Mouse (Mus musculus): Measurements from ENCODE around the gene Ankrd53. TPM values are rescaled to one million over a fixed set of nuclear protein-coding genes. Genes with fewer than 3 reads are reported as not detected.

Ankrd53 gene
- polyA plus RNA-seq, 1 experiment from 2014 or later = 0.12 TPM

DNA sequence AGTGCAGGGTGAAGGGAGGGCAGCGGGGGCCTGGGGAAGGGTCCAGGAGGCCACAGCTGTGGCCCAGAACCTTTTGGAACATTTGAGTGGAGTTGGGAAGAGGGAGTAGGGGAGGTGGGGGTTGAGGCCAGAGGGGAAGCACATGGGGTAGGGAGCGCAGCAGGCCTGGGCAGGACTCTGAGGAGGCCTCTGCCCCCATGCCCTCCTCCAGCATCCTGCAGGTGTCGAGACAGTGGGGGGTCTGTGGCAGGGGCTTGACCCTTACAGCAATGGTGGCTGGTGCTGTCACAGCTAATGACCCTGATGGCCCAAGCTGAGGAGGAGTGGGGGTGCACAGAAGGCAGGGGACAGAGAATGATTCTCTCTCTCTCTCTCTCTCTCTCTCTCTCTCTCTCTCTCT, 13.2 kb upstream of the Ankrd53 start:
- H3K4me1 ChIP-seq (replicated peaks; ENCODE audit: control insufficient read depth, insufficient read depth, low read length) = no peaks in the 10 kb centered on the region; the same call in 1 of the 2 replicates
- no peaks in the 10 kb centered on the region for H3K27me3 ChIP-seq (ENCODE audit: control insufficient read depth, insufficient read depth, low read length)
- no peak overlapping the region for H3K27ac ChIP-seq (ENCODE audit: low read depth, low read length)
- no peak overlapping the region for H3K9ac ChIP-seq (ENCODE audit: low read depth, low read length)
- no peak overlapping the region for H3K4me3 ChIP-seq (ENCODE audit: low read depth, low read length)
- WGBS = 45% methylated on average over 3 of the region's 3 CpGs
- ATAC-seq (ENCODE audit: low FRiP score) (no peak), DNase-seq (ENCODE audit: low spot score) (no peak)
- H3K4me2 ChIP-seq (replicated peaks; ENCODE audit: low read depth, low read length) = no peak overlapping the region
- H3K9me3 ChIP-seq (ENCODE audit: control insufficient read depth, low read length) = no peaks in the 10 kb centered on the region
- H3K36me3 ChIP-seq (ENCODE audit: control insufficient read depth, insufficient read depth, low read length) = no peaks in the 10 kb centered on the region

DNA sequence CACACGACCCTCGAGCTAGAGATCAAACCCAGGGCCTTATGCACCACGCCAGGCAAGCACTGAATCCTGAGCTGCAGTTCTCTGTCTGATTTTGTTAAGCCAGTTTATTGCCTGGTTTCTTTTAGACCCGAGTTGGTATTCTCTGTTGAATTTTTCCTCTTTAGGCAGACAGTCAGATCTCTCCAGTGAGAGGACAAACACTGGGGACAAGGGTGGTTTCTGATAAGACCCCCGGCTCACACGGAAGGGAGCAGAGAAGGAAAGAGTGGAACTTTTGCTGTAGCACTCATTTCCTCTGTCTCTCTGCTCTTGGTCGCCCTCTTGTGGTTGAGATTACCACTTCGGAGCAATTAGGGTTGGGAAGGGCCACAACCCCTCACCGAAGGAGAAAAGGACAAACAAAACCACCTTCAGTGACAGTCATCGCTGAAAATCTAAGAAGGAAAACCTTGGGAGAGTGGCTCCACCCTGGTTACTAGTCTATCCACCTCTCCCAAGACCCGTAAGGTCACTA, 12.2 kb upstream of the Ankrd53 start:
- ATAC-seq (ENCODE audit: low FRiP score) (no peak), DNase-seq (ENCODE audit: low spot score) (peak; percentile 87)
- Histone ChIP-seq H3K9ac (ENCODE audit: low read depth, low read length) (no peak overlapping the region), H3K4me1 (replicated peaks; ENCODE audit: control insufficient read depth, insufficient read depth, low read length) (no peaks in the 10 kb centered on the region; the same call in 1 of the 2 replicates), H3K27me3 (ENCODE audit: control insufficient read depth, insufficient read depth, low read length) (no peaks in the 10 kb centered on the region), H3K4me3 (ENCODE audit: low read depth, low read length) (no peak overlapping the region), H3K27ac (ENCODE audit: low read depth, low read length) (no peak overlapping the region), H3K9me3 (ENCODE audit: control insufficient read depth, low read length) (no peaks in the 10 kb centered on the region), H3K4me2 (replicated peaks; ENCODE audit: low read depth, low read length) (no peak overlapping the region), H3K36me3 (ENCODE audit: control insufficient read depth, insufficient read depth, low read length) (no peaks in the 10 kb centered on the region)
- WGBS = 9% methylated on average over 11 of the region's 11 CpGs

DNA sequence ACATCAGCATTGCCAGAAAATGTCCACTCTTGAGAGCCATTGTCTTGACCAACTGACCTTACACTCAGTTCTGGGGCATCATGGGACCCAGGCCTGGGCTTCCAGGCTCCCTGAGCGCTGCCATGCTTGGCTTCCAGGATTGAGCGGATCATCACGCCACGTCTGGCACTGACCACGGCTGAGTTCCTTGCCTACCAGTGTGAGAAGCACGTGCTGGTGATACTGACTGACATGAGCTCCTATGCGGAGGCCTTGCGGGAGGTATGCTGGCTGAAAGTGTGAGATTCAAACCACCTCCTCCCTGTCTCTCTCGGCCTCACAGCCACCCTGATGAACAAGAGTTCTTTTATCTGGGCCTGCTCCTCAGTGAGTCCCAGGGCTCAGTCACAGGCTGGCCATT, 6.4 kb upstream of the Ankrd53 start:
- H3K4me3 ChIP-seq (ENCODE audit: low read depth, low read length) = no peak overlapping the region
- no peaks in the 10 kb centered on the region for H3K36me3 ChIP-seq (ENCODE audit: control insufficient read depth, insufficient read depth, low read length)
- no peak overlapping the region for H3K9ac ChIP-seq (ENCODE audit: low read depth, low read length)
- no peaks in the 10 kb centered on the region for H3K9me3 ChIP-seq (ENCODE audit: control insufficient read depth, low read length)
- no peak for ATAC-seq (ENCODE audit: low FRiP score)
- no peak for DNase-seq (ENCODE audit: low spot score)
- H3K4me2 ChIP-seq (replicated peaks; ENCODE audit: low read depth, low read length) = no peak overlapping the region
- H3K27ac ChIP-seq (ENCODE audit: low read depth, low read length) = no peak overlapping the region
- peaks cover 35% of the 10 kb centered on the region for H3K27me3 ChIP-seq (ENCODE audit: control insufficient read depth, insufficient read depth, low read length)
- WGBS = 78% methylated on average over 9 of the region's 9 CpGs
- H3K4me1 ChIP-seq (replicated peaks; ENCODE audit: control insufficient read depth, insufficient read depth, low read length) = no peaks in the 10 kb centered on the region

DNA sequence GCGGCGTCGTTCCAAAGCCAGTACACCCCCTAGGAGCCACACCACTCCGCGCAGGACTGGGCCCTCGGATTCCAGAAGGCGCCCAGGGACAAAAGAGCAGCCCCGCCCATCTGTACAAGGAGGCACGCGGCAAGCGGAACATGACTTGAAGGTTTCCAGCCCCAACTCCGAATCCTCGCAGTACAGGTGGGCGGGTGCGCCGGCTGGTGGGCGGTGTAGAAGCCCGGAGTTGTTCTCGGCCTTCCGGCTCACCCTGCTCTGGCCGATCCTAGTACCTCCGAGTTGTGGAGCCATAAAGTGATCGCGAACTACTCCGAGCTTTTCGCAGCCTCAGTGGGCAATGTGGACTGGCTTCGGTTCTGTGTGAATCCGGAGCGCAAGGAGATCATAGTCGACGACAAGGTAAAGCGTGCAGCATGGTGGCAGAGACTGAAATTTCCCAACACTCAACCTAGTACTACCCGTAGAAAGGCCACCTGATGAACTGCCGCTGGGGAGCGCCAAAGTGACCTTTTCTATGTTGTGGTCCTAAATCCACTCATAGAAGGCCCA, 512 bp downstream of the Ankrd53 start:
- no peak overlapping the region for H3K9ac ChIP-seq (ENCODE audit: low read depth, low read length)
- ATAC-seq (ENCODE audit: low FRiP score) (0 out of 2 replicates have a peak, but pooled peaks have one; percentile 25), DNase-seq (ENCODE audit: low spot score) (peak; percentile 39)
- H3K4me1 ChIP-seq (replicated peaks; ENCODE audit: control insufficient read depth, insufficient read depth, low read length) = peaks cover 2% of the 10 kb centered on the region; the same call in 1 of the 2 replicates
- H3K27me3 ChIP-seq (ENCODE audit: control insufficient read depth, insufficient read depth, low read length) = peaks cover 50% of the 10 kb centered on the region
- no peak overlapping the region for H3K27ac ChIP-seq (ENCODE audit: low read depth, low read length)
- H3K4me3 ChIP-seq (ENCODE audit: low read depth, low read length) = peak overlapping the region; percentile 17
- H3K9me3 ChIP-seq (ENCODE audit: control insufficient read depth, low read length) = no peaks in the 10 kb centered on the region
- peak overlapping the region; percentile 37 for H3K4me2 ChIP-seq (replicated peaks; ENCODE audit: low read depth, low read length)
- no peaks in the 10 kb centered on the region for H3K36me3 ChIP-seq (ENCODE audit: control insufficient read depth, insufficient read depth, low read length)
- 2% methylated on average over 35 of the region's 35 CpGs for WGBS

DNA sequence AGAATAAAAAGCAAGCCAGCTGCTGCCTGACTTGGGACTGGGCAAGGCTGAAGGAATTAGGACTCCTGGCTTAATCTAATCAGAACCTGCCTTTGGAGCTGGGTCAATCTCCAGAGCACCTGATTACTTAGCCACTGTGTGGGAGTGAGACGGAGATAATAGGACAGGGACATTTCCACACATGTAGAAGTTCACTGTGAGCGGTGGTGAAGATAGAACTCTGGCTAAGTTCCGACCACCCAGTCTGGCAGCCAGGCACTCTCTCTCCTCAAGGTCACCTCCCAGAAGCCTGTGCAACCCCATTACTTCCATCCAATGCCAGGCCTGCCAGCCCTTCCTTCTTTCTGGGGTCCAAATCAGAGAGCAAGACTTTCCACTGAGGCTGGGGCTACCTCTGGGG, 4.5 kb downstream of the Ankrd53 start:
- no peak for DNase-seq (ENCODE audit: low spot score)
- no peak for ATAC-seq (ENCODE audit: low FRiP score)
- 88% methylated on average over 3 of the region's 3 CpGs for WGBS

DNA sequence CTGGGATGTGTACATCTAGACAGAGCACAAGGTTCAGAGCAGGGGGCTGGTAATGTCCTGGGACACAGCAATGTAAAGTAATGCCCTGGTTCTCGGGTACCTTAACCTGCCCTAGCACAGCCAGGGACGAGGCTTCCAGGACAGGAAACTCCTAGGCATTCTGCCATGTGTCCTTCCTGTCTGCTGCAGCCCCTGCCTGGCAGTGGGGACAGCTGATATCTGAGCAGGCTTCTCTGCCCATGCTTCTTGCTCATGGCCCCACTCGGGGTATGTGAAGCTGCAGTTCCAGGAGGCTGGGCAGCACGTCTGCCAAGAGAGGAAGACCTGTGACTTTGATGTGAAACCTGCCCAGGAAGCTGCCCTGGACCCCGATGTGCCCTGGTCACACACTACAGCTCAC, 6.0 kb downstream of the Ankrd53 start:
- no peaks in the 10 kb centered on the region; the same call in 1 of the 2 replicates for H3K36me3 ChIP-seq (ENCODE audit: control insufficient read depth, insufficient read depth, low read length)
- no peak for DNase-seq (ENCODE audit: low spot score)
- no peaks in the 10 kb centered on the region for H3K9me3 ChIP-seq (ENCODE audit: control insufficient read depth, low read length)
- H3K27me3 ChIP-seq (ENCODE audit: control insufficient read depth, insufficient read depth, low read length) = peaks cover 7% of the 10 kb centered on the region
- ATAC-seq (ENCODE audit: low FRiP score) = no peak
- no peak overlapping the region for H3K4me2 ChIP-seq (replicated peaks; ENCODE audit: low read depth, low read length)
- no peak overlapping the region for H3K4me3 ChIP-seq (ENCODE audit: low read depth, low read length)
- WGBS = 93% methylated on average over 5 of the region's 5 CpGs
- H3K27ac ChIP-seq (ENCODE audit: low read depth, low read length) = no peak overlapping the region
- no peaks in the 10 kb centered on the region for H3K4me1 ChIP-seq (replicated peaks; ENCODE audit: control insufficient read depth, insufficient read depth, low read length)
- no peak overlapping the region for H3K9ac ChIP-seq (ENCODE audit: low read depth, low read length)

More for the DNA sequence above, 4.5 kb downstream of the Ankrd53 start:
- H3K4me1 ChIP-seq (replicated peaks; ENCODE audit: control insufficient read depth, insufficient read depth, low read length) = peaks cover 2% of the 10 kb centered on the region; the same call in 1 of the 2 replicates
- H3K4me2 ChIP-seq (replicated peaks; ENCODE audit: low read depth, low read length) = no peak overlapping the region
- no peaks in the 10 kb centered on the region for H3K9me3 ChIP-seq (ENCODE audit: control insufficient read depth, low read length)
- no peak overlapping the region for H3K27ac ChIP-seq (ENCODE audit: low read depth, low read length)
- H3K27me3 ChIP-seq (ENCODE audit: control insufficient read depth, insufficient read depth, low read length) = peaks cover 22% of the 10 kb centered on the region
- no peaks in the 10 kb centered on the region; the same call in 1 of the 2 replicates for H3K36me3 ChIP-seq (ENCODE audit: control insufficient read depth, insufficient read depth, low read length)
- no peak overlapping the region for H3K9ac ChIP-seq (ENCODE audit: low read depth, low read length)
- H3K4me3 ChIP-seq (ENCODE audit: low read depth, low read length) = no peak overlapping the region

DNA sequence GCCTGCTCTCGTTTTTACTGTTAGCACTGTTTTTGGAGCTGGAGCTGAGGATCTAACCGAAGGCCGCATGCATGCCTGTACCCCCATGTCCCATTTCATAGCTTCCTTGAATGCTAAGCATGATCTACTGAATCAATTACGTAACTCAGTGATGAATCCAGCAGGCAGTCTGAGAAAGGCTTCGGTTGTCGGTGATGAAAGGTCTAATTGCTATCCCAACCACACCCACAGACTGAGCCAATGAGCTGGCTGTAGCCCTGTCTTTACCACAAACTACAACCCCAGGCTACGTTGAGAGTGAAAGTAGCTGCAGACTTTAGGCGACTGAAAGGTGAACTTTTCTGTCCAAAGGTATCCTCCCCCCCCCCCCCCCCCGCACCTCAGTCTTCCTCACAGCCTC, 11.7 kb downstream of the Ankrd53 start:
- Histone ChIP-seq H3K4me2 (replicated peaks; ENCODE audit: low read depth, low read length) (no peak overlapping the region), H3K27ac (ENCODE audit: low read depth, low read length) (no peak overlapping the region), H3K4me1 (replicated peaks; ENCODE audit: control insufficient read depth, insufficient read depth, low read length) (0 out of 2 replicates have a peak, but pooled peaks cover 5% of the 10 kb centered on the region), H3K4me3 (ENCODE audit: low read depth, low read length) (peak overlapping the region; percentile 93; the same call in 1 of the 2 replicates), H3K27me3 (ENCODE audit: control insufficient read depth, insufficient read depth, low read length) (no peaks in the 10 kb centered on the region), H3K9ac (ENCODE audit: low read depth, low read length) (no peak overlapping the region), H3K36me3 (ENCODE audit: control insufficient read depth, insufficient read depth, low read length) (no peaks in the 10 kb centered on the region; the same call in 1 of the 2 replicates), H3K9me3 (ENCODE audit: control insufficient read depth, low read length) (no peaks in the 10 kb centered on the region)
- no peak for DNase-seq (ENCODE audit: low spot score)
- no peak for ATAC-seq (ENCODE audit: low FRiP score)
- 70% methylated on average over 8 of the region's 9 CpGs for WGBS

DNA sequence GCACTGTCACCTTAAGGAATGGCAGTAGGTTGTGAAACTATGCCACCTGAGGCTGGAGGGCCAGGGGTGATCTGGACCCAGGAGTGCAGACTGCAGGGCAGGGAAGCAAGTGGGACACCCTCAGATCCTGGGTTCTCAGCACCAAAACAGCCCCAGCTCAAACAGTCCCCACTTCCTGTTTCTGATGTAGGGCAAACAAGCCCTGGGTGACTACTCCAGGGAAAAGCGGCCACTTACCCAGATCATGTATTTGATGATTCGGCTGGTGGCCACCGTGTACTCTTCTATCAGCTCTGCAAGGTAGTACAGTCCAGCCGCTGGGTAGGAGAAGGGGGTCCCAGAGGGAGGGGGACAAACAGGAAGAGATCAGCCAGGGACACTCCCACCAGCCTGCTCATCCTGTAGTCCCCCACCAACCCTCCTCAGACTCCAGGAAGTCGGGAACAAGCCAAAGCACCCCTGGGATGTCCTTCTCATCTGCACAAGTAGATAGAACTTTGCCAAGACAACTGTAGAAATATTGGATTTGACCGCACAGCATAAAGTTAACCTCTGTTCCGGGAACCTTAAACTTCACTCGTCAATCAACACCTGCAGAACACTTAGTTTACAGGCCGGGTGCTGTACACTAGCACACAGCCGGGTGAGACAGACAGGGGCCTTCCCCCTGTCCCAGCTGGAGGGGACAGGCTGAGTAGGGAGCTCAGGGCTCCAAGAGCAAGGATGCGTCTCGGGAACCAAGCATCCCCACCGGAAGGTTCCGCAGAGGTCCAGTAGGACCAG, 12.5 kb downstream of the Ankrd53 start:
- Histone ChIP-seq H3K9ac (ENCODE audit: low read depth, low read length) (peak overlapping the region; percentile 93), H3K27me3 (ENCODE audit: control insufficient read depth, insufficient read depth, low read length) (no peaks in the 10 kb centered on the region), H3K4me1 (replicated peaks; ENCODE audit: control insufficient read depth, insufficient read depth, low read length) (0 out of 2 replicates have a peak, but pooled peaks cover 5% of the 10 kb centered on the region), H3K27ac (ENCODE audit: low read depth, low read length) (peak overlapping the region; percentile 14; the same call in 1 of the 2 replicates), H3K4me2 (replicated peaks; ENCODE audit: low read depth, low read length) (peak overlapping the region; percentile 83), H3K36me3 (ENCODE audit: control insufficient read depth, insufficient read depth, low read length) (no peaks in the 10 kb centered on the region), H3K4me3 (ENCODE audit: low read depth, low read length) (peak overlapping the region; percentile 93), H3K9me3 (ENCODE audit: control insufficient read depth, low read length) (no peaks in the 10 kb centered on the region)
- DNase-seq (ENCODE audit: low spot score) (no peak), ATAC-seq (ENCODE audit: low FRiP score) (peak; percentile 58)
- WGBS = 2% methylated on average over 14 of the region's 14 CpGs
